Mouse (Mus musculus): ENCODE measurements at regions not wholly inside any gene's neighbourhood (a gene's known extent, or its start where the extent isn't known, plus 50 kb on each side); places are given as distances from the start of the nearest gene placed in this dataset.

- H3K9ac ChIP-seq, result no peak overlapping the region
- H3K4me1 ChIP-seq, result no peaks in the 10 kb centered on the region
- H3K27ac ChIP-seq, result no peak overlapping the region
- H3K27me3 ChIP-seq, result no peaks in the 10 kb centered on the region
- H3K4me2 ChIP-seq (replicated peaks), result no peak overlapping the region
- no peaks in the 10 kb centered on the region for H3K9me3 ChIP-seq
- ATAC-seq (ENCODE audit: insufficient number of reproducible peaks, insufficient read depth, low FRiP score, low TSS enrichment), result no peak
- no peaks in the 10 kb centered on the region for H3K36me3 ChIP-seq
- no peak overlapping the region for H3K4me3 ChIP-seq
Measured at GRCm38 (mm10) chr14:36691958-36692357, 276.6 kb downstream of the Ccser2 start.

- Histone ChIP-seq H3K9ac (no peak overlapping the region), H3K9me3 (no peaks in the 10 kb centered on the region), H3K4me2 (replicated peaks) (no peak overlapping the region), H3K27ac (no peak overlapping the region), H3K4me3 (no peak overlapping the region), H3K27me3 (no peaks in the 10 kb centered on the region), H3K36me3 (no peaks in the 10 kb centered on the region), H3K4me1 (no peaks in the 10 kb centered on the region)
- ATAC-seq (ENCODE audit: insufficient number of reproducible peaks, insufficient read depth, low FRiP score, low TSS enrichment), result no peak
- 79% methylated on average over 2 of the region's 2 CpGs for WGBS
Measured at GRCm38 (mm10) chr14:36691018-36691417, 277.6 kb downstream of the Ccser2 start.

GRCm38 (mm10) chr14:36658678-36659263 lies 309.8 kb downstream of the Ccser2 start:
- no peak overlapping the region for H3K4me3 ChIP-seq
- H3K27ac ChIP-seq, result no peak overlapping the region
- H3K9ac ChIP-seq, result no peak overlapping the region
- H3K4me2 ChIP-seq (replicated peaks), result no peak overlapping the region
- no peaks in the 10 kb centered on the region for H3K27me3 ChIP-seq
- no peaks in the 10 kb centered on the region for H3K9me3 ChIP-seq
- H3K36me3 ChIP-seq, result no peaks in the 10 kb centered on the region
- ATAC-seq (ENCODE audit: insufficient number of reproducible peaks, insufficient read depth, low FRiP score, low TSS enrichment), result no peak
- WGBS, result 81% methylated on average over 1 of the region's 1 CpGs
- no peaks in the 10 kb centered on the region for H3K4me1 ChIP-seq

- H3K36me3 ChIP-seq, result no peaks in the 10 kb centered on the region
- no peak overlapping the region for H3K4me2 ChIP-seq (replicated peaks)
- WGBS, result 87% methylated on average over 3 of the region's 3 CpGs
- ATAC-seq (ENCODE audit: insufficient number of reproducible peaks, insufficient read depth, low FRiP score, low TSS enrichment), result no peak
- no peaks in the 10 kb centered on the region for H3K4me1 ChIP-seq
- no peaks in the 10 kb centered on the region for H3K9me3 ChIP-seq
- no peaks in the 10 kb centered on the region for H3K27me3 ChIP-seq
- no peak overlapping the region for H3K4me3 ChIP-seq
- no peak overlapping the region for H3K9ac ChIP-seq
- no peak overlapping the region for H3K27ac ChIP-seq
Measured at GRCm38 (mm10) chr14:36658193-36658592, 310.4 kb downstream of the Ccser2 start.

- no peak overlapping the region for H3K9ac ChIP-seq
- 5% methylated on average over 6 of the region's 6 CpGs for WGBS
- no peak overlapping the region for H3K4me3 ChIP-seq
- H3K27me3 ChIP-seq, result no peaks in the 10 kb centered on the region
- H3K36me3 ChIP-seq, result no peaks in the 10 kb centered on the region
- H3K4me1 ChIP-seq, result no peaks in the 10 kb centered on the region
- no peak overlapping the region for H3K4me2 ChIP-seq (replicated peaks)
- H3K9me3 ChIP-seq, result no peaks in the 10 kb centered on the region
- H3K27ac ChIP-seq, result no peak overlapping the region
- ATAC-seq (ENCODE audit: insufficient number of reproducible peaks, insufficient read depth, low FRiP score, low TSS enrichment), result peak; percentile 74
Measured at GRCm38 (mm10) chr14:36652982-36653557, 315.5 kb downstream of the Ccser2 start.

DNA sequence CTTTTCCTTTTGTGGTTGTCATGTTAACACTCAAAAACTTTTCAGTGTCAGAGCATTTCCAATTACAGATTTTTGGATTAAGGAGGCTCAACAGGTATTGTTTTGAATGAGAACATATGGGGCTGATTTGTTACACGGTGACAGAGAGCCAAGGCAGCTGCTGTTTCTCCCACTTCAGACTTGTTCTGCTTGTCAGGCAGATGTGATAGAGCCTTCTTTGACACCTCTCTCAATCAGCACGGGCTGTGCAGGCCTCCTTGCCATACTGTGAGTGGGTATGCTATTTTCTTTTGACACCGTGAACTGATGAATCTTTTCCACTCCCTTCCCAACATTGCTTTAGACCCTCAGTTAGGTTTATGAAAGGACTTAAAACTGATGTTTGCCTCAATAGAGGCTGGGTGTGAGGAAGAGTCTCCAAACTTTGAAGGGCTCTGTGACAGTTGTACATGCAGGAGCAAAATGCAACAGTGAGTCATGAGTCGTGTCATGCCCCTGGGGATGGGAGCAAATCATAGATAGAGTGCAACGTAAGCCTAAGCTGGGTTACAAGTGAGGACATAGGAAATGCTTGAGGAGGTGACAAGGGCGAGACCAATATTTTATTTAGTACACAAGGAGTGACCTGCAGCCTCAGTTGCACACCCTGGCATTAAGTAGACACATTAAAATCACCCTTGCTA lies 317.4 kb downstream of the Ccser2 start:
- no peak for ATAC-seq (ENCODE audit: insufficient number of reproducible peaks, insufficient read depth, low FRiP score, low TSS enrichment)
- Histone ChIP-seq H3K4me1 (no peaks in the 10 kb centered on the region), H3K9me3 (no peaks in the 10 kb centered on the region), H3K4me3 (no peak overlapping the region), H3K4me2 (replicated peaks) (no peak overlapping the region), H3K27ac (no peak overlapping the region), H3K27me3 (no peaks in the 10 kb centered on the region), H3K9ac (no peak overlapping the region), H3K36me3 (no peaks in the 10 kb centered on the region)
- WGBS, result 72% methylated on average over 6 of the region's 6 CpGs

- Histone ChIP-seq H3K36me3 (no peaks in the 10 kb centered on the region), H3K27me3 (no peaks in the 10 kb centered on the region), H3K4me1 (no peaks in the 10 kb centered on the region), H3K4me2 (replicated peaks) (no peak overlapping the region), H3K4me3 (no peak overlapping the region), H3K9ac (no peak overlapping the region), H3K9me3 (no peaks in the 10 kb centered on the region), H3K27ac (no peak overlapping the region)
- ATAC-seq (ENCODE audit: insufficient number of reproducible peaks, insufficient read depth, low FRiP score, low TSS enrichment), result no peak
- WGBS, result 82% methylated on average over 3 of the region's 3 CpGs
Measured at GRCm38 (mm10) chr14:36646649-36647048, 321.9 kb downstream of the Ccser2 start.

GRCm38 (mm10) chr14:36646237-36646636 lies 322.3 kb downstream of the Ccser2 start:
- ATAC-seq (ENCODE audit: insufficient number of reproducible peaks, insufficient read depth, low FRiP score, low TSS enrichment), result no peak
- no peak overlapping the region for H3K4me2 ChIP-seq (replicated peaks)
- no peaks in the 10 kb centered on the region for H3K4me1 ChIP-seq
- no peak overlapping the region for H3K9ac ChIP-seq
- H3K27me3 ChIP-seq, result no peaks in the 10 kb centered on the region
- no peak overlapping the region for H3K27ac ChIP-seq
- H3K9me3 ChIP-seq, result no peaks in the 10 kb centered on the region
- H3K36me3 ChIP-seq, result no peaks in the 10 kb centered on the region
- H3K4me3 ChIP-seq, result no peak overlapping the region

DNA sequence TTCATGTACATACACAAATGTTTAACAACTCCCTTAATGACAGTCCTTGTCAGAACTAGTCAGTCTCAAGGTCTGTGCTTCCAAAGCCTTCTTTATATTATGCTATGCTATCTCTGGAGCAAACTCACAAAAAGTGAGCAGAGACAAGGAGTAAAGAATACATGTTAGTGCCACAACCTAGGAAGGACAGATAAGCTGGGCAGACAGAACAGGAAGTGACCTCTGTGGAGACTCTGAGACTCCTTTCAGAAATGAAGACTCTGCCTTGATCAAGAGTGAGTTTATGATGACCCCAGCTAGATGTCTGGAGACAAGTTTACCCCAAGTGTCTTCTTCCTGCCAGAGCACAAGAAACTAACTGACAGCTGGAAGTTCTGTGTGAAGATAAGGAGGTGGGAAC lies 343.8 kb downstream of the Ccser2 start:
- no peaks in the 10 kb centered on the region for H3K27me3 ChIP-seq
- no peak overlapping the region for H3K27ac ChIP-seq
- no peaks in the 10 kb centered on the region for H3K4me1 ChIP-seq
- no peaks in the 10 kb centered on the region for H3K9me3 ChIP-seq
- H3K4me3 ChIP-seq, result no peak overlapping the region
- no peak overlapping the region for H3K9ac ChIP-seq
- no peaks in the 10 kb centered on the region for H3K36me3 ChIP-seq
- no peak for ATAC-seq (ENCODE audit: insufficient number of reproducible peaks, insufficient read depth, low FRiP score, low TSS enrichment)
- H3K4me2 ChIP-seq (replicated peaks), result no peak overlapping the region

DNA sequence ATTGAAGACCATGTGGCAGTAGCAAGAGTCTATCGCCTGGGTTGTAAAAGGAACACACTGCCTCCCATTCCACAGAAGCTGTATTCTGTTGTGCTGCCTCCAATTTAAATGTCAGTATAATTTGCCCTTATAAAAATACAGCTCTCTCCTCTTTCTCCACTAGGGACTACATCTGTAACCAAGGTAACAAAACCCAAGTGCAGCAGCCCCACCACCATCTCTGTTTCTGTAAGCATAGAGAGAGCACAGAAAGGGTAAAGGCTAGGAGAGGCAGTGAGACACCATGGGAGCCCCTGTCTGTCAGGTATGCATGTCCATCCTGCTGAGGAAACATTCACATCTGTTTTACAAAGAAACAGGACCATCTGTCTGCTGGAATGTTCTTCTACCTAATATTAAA lies 344.4 kb downstream of the Ccser2 start:
- Histone ChIP-seq H3K4me3 (no peak overlapping the region), H3K27me3 (no peaks in the 10 kb centered on the region), H3K36me3 (no peaks in the 10 kb centered on the region), H3K4me2 (replicated peaks) (no peak overlapping the region), H3K27ac (no peak overlapping the region), H3K9ac (no peak overlapping the region), H3K9me3 (no peaks in the 10 kb centered on the region), H3K4me1 (no peaks in the 10 kb centered on the region)
- WGBS, result 77% methylated on average over 1 of the region's 1 CpGs
- ATAC-seq (ENCODE audit: insufficient number of reproducible peaks, insufficient read depth, low FRiP score, low TSS enrichment), result no peak

- no peak overlapping the region for H3K4me2 ChIP-seq (replicated peaks)
- no peak overlapping the region for H3K4me3 ChIP-seq
- no peak for ATAC-seq (ENCODE audit: insufficient number of reproducible peaks, insufficient read depth, low FRiP score, low TSS enrichment)
- H3K9ac ChIP-seq, result no peak overlapping the region
- no peaks in the 10 kb centered on the region for H3K36me3 ChIP-seq
- H3K27ac ChIP-seq, result no peak overlapping the region
- H3K9me3 ChIP-seq, result no peaks in the 10 kb centered on the region
- 86% methylated on average over 1 of the region's 1 CpGs for WGBS
- H3K4me1 ChIP-seq, result no peaks in the 10 kb centered on the region
- no peaks in the 10 kb centered on the region for H3K27me3 ChIP-seq
Measured at GRCm38 (mm10) chr14:36623036-36623435, 345.5 kb downstream of the Ccser2 start.

DNA sequence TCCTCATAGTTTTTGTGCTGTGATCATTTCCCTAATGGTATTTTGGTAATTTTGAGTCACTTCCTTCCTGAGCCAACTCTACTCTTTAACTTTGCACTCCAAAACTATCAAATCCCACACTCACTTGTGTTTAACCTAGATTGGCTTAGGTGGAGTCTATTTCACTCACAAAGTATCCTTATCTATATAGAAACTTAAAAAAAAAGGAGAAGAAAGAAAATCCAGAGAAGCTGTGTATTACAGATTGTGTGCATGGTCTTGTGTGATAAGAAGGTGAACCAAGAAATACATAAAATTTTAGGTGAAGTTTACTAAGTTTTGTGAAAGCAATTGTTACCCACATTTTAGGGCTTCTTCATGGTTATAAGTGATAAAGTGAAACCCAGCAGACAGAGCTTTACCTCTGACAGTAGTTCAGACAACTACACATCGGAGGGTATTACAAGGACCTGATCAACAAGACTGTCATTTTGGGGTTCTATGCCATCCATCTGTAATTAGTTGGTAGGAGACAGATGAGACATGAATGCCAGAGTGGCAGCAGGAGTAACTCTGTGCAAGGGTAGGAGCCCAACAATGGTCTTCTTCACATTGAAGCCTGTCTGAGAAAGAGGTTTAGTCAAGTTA lies 350.0 kb downstream of the Ccser2 start:
- WGBS, result 93% methylated on average over 1 of the region's 1 CpGs
- H3K4me2 ChIP-seq (replicated peaks), result no peak overlapping the region
- H3K4me1 ChIP-seq, result no peaks in the 10 kb centered on the region
- H3K9ac ChIP-seq, result no peak overlapping the region
- H3K27ac ChIP-seq, result no peak overlapping the region
- no peaks in the 10 kb centered on the region for H3K36me3 ChIP-seq
- no peak for ATAC-seq (ENCODE audit: insufficient number of reproducible peaks, insufficient read depth, low FRiP score, low TSS enrichment)
- H3K4me3 ChIP-seq, result no peak overlapping the region
- no peaks in the 10 kb centered on the region for H3K9me3 ChIP-seq
- no peaks in the 10 kb centered on the region for H3K27me3 ChIP-seq

Measured in embryonic facial prominence, embryonic 12.5 days (tissue).